Mouse (Mus musculus): ENCODE data around the gene Eral1.

Eral1 gene

DNA sequence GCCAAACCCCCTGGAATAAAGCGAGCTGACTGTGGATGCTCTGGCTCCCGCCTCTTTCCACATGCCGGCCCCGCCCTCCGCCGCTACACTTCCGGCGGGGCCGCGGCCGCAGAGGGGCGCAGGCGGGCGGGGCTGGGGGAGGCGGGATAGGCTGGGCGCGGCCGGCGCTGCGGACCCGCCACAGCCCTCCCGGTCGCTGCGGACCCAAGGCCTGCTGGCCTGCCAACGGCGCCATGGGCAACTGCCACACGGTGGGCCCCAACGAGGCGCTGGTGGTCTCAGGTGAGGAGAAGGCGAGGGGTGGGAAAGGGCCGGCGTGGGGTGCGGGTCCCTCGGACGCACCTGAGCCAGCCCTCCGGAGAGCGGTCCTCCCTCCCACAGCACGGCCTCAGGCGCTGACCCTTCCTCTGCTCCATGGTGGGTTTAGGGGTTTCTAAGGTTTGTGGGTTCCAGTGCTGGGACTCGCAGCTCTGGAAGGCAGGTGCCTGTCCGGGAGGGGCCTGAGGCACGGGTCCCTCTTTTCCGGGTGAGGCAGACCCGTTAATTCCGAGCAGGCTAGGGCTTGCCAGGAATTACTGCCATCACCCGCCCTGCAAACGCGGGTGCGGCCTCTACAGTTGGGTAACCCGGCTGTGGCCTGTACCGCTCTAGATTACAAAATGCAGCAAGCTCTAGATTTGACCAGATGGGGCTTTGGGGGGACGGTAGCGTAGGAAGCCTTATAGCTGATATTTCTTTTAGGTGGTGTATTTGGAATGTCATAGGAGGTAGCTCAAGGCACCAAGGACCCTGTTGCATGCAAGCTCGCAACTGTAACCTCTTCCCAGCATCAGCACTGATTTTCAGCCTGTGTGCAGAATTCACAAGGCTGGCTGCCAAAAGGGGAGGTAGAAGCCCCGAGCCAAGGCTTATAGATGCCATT is 42.1 kb downstream of the Eral1 start, which contains the start of gene Flot2:
Gene Flot2 (plus strand): TSS at position 101 of the 922 bp plus-strand sequence.
- peak in 1 of 2 experiments; percentile 27 for DNase-seq (ENCODE audit: low spot score in 2 of 2)

DNA sequence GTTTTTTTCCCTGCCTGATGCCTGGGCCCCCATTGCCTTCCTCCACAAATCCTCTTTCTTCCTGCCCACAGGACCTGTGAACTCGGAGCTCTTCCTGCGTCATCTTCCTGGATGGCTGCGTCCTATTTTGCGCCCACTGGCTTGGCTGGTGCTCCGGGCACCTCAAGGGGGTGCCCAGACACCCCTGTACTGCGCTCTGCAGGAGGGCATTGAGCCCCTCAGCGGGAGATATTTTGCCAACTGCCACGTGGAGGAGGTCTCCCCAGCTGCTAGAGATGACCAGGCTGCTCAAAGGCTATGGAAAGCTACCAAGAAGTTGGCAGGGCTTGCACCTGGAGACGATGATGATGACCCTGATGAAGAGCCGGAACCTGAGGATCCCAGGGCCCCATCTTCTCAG is 43.4 kb downstream of the Eral1 start:
- no peak for DNase-seq (ENCODE audit: low spot score in 2 of 2)

DNA sequence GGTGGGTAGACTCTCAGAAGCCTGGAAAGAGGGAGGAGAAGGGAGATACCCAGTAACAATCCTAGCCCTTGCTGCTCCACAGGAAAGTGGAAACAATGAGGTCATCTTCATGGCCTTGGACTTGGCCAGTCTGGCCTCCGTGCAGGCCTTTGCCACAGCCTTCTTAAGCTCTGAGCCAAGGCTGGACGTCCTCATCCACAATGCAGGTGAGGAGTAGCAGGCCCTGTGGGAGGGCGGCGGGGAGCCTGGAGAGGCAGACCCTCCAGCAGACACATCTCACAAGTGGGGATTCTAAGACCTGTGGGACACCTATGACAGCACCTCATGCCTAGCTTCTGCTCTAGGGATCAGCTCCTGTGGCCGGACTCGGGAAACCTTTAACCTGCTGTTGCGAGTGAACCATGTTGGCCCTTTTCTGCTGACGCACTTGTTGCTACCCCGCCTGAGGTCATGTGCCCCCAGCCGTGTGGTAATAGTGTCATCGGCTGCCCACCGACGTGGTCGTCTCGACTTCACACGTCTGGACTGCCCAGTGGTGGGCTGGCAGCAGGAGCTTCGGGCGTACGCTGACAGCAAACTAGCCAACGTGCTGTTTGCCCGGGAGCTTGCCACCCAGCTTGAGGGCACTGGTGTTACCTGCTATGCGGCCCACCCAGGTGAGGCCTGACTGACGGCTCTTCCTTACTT is 46.1 kb downstream of the Eral1 start:
- no peak for DNase-seq (ENCODE audit: low spot score in 2 of 2)

DNA sequence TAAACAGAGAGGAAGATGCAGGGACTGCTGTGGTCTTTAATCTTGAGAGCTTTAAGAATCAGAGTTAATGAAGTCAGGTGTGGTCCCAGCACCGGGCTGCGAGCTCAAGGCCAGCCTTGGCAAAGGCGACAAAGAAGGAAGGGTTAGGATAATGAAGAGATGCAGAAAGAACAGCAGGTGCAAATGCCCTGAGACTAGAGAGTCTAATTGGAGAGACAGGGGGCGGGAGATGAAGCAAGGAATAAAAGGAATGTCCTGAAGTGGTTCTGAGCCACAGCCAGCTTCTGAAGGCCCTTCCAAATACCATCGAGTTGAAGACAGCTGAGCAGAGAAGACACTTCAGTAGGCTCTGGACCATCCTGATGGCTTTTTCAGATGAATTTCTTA is 47.4 kb downstream of the Eral1 start:
- no peak for DNase-seq (ENCODE audit: low spot score in 2 of 2)

DNA sequence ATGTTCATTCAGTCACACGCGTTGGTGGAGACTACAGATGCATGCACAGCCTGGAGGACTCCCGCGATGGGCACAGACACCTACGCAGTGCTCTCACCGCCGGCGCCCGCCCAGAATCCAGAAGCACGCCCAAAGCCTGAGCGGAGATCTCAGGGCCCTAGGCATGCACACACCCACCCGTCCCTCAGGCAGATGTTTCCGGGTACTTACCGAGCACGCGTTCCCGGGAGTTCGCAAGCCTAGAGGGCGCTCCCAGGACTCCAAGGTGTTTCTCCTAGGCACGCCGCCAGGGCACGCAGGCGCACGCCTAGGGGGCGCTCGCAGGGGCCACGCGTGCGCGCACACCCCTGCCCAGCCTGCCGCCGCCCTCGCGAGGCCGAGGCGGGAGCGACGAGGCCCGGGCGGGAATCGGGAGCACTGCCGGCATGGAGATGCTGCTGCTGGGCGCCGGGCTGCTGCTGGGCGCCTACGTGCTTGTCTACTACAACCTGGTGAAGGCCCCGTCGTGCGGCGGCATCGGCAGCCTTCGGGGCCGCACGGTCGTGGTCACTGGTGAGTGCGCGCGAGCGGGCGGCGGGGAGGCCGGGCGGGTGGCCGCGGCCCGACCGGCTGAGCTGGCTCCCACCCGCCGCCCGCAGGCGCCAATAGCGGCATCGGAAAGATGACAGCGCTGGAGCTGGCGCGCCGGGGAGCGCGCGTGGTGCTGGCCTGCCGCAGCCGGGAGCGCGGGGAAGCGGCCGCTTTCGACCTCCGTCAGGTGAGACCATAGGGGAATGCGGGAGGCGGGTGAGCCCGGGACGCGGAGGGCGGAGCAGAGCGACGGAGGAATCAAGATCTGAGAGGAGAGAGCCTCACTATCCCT is 48.0 kb downstream of the Eral1 start, which contains the start of gene Dhrs13:
Gene Dhrs13 (plus strand): TSS at position 334 of the 862 bp plus-strand sequence.
- DNase-seq (ENCODE audit: low spot score in 2 of 2) = peak; percentile 87 to 89

DNA sequence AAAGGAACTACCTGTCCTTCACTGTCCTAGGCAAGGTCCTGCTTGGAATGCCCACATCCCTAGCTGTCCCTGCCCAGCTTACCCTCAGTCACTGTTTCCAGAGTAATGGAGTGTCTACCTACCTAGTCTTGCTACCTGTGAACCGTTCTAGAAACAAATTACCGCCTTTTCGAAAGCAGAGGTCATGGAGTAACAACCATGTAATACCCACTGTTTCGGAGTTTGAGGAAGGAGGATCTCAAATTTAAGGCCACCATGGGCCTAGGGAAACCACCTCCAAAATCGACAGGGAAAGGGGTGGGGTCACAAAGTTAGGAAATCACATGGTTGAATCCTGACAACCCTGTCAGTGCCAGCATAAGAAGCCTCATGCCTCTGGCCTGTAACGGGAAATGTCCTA is 48.8 kb downstream of the Eral1 start:
- DNase-seq (ENCODE audit: low spot score in 2 of 2) = no peak

DNA sequence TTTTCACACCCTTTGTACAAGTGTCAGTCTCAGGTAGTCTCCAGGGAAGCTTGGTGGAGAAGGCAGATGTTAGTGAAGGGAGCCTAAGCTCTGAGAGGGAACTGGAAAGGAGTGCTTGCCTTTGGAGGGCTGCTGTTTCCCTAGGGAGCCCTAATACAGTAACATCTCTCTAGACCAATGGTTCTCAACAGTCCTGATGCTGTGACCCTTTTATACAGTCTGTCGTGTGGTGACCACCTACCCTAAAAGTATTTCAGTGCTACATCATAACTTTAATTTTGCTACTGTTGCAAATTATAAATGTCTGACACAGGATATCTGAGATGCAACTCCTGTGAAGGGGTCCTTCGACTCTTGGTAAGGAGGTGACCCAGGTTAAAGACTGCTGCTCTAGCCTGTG is 49.6 kb downstream of the Eral1 start:
- DNase-seq (ENCODE audit: low spot score in 2 of 2) = no peak

DNA sequence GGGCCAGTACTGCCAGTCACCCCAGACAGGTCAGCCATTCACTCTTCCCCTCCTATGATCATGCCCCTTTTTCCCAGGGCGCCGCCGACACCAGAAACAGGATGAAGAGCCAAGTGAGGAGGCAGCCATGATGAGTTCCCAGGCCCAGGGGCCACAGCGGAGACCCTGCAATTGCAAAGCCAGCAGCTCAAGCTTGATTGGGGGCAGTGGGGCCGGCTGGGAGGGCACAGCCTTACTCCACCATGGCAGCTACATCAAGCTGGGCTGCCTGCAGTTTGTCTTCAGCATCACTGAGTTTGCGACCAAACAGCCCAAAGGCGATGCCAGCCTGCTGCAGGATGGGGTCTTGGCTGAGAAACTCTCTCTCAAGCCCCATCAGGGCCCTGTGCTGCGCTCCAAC is 50.9 kb downstream of the Eral1 start:
- no peak for DNase-seq (ENCODE audit: low spot score in 2 of 2)

DNA sequence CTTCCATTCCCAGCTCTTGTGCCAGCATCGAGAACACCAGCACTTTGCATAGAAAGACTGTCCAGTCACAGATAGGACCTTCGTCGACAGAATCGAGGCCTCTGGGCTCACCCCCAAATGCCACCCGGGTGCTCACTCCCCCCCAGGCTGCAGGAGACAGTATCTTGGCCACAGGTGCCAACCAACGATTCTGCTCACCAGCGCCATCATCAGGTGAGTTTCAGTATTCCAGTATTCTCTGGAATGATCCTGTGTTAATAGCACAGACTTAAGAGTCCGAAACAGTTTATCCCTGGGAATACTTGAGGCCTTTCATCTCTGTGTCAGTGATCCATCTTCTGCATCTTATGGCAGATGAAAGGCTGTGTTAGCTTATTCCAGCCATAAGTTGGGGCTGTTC is 56.6 kb downstream of the Eral1 start:
- no peak for DNase-seq (ENCODE audit: low spot score in 2 of 2)
